Mouse (Mus musculus): ENCODE measurements around the gene Gm4924.

The Gm4924 gene

DNA sequence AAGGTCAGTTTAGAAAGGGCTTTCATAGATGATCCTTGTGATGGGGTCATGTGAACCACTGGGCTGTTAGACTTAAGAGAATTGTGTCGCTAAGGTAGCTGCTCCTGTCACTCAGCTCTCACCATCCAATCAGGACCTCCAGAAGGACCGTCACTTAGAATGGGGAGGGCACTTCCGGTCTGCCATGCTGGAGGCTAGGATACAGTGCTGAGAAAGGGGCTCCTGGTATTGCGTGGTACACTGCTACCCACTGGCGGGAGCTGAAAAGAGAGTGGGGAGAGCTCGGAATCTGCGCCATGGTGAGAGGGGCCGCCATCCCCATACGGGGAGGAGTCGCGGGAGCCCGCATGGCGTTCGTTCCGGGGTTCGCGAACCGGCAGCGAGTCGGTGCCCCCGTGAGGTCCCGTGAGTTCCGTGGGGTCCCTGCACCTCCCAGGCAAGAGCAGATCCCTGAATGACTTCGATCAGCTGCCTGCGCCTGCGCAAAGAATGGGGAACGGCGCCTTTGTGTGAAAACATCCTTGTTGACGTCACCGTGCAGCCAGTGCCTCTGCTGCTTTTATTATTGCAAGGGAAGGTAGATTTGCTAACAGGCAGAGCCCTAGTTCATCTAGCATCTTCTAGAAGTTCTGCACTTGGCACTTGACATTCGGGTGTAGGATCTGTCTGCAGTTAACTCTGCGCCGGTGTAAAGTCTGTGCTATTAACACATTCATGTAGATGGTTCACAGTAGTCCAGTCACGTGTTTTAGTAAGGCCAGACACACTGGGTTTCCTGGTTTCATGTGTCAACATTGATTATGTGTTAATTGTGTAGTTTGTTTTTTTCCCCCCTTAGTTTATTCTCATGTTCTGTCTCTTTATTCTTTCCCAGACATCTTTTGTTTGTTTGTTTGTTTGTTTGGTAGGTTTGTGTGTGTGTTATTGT is at the start of gene Gm4924:
TSS of gene Gm4924 (plus strand) at position 173 of the 928 bp plus-strand sequence.
- peak; percentile 90 for DNase-seq

GRCm38 (mm10) chr10:82316482-82316881 is 37.6 kb upstream of the Gm4924 start, which contains the start of gene 4932415D10Rik:
Gene 4932415D10Rik, minus strand, starts transcription at chr10:82316582.
- no peak for DNase-seq

GRCm38 (mm10) chr10:82320134-82320533 is 33.9 kb upstream of the Gm4924 start:
- DNase-seq = no peak

DNA sequence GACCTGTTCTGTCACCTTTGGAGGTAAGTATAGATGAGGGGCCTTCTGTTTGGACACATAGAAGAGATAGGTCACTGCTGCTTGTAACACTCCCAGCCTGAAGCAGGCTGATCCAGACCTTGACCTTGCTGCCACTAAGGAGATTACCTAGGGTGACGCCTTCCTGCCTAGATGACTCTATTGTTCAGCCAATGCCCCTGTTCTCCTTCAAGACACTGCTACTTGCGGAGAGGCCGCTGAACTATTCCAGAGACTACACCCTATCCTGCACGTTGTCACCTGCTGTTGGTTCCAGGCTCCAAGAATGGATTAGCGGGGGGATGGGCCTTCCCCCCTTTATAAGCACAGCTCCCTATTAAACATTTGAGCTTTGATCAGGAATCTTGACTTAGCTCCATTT is 24.2 kb upstream of the Gm4924 start:
- DNase-seq = no peak

- DNase-seq = no peak
Measured at GRCm38 (mm10) chr10:82355401-82355800, 1.3 kb downstream of the Gm4924 start.

GRCm38 (mm10) chr10:82361911-82362310 is 7.9 kb downstream of the Gm4924 start:
- no peak for DNase-seq

GRCm38 (mm10) chr10:82382992-82383391 is 28.9 kb downstream of the Gm4924 start:
- no peak for DNase-seq

DNA sequence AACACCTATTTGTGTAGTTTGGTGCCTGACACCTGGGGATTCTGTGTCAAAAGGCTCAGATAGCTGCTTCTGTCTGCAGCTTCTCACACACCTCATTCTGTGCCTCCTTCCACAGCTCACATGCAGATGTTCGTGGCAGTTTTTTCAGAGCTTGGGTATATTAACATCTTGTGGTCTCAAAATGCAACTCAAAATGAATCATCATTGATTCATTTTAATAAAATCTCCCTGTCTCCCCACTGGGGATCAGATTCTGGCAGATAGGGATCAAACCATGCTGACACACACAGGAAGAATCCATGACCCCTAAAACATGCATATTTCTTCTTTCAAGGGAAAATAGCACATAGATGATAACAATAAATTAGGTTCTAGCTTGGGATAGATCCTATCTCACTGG is 55.5 kb downstream of the Gm4924 start:
- DNase-seq = no peak

- no peak for DNase-seq
Measured at GRCm38 (mm10) chr10:82423631-82424030, 69.6 kb downstream of the Gm4924 start.
